Mouse (Mus musculus) heart, embryonic 15.5 days (tissue): ENCODE data around the gene Nup62. TPM values are rescaled to one million over a fixed set of nuclear protein-coding genes. Genes with fewer than 3 reads are reported as not detected.

ENCODE experiments used
- ATAC-seq: fragments of 200-750 bp; cut with Nextera tagmentation; replicated peaks from 2 replicates; pipeline ENCODE4 v1.8.0; 2017; ENCODE audit warnings: low read depth, moderate TSS enrichment; ENCODE audit not compliant: insufficient number of reproducible peaks, insufficient read depth, low FRiP score
- H3K27ac ChIP-seq: fragments of 300-500 bp; sonication (generic); 2 replicates; pipeline ENCODE4 v1.5.1; 2015; ENCODE audit warnings: mild to moderate bottlenecking, inconsistent platforms
- H3K27me3 ChIP-seq: fragments of 300-500 bp; sonication (generic); 2 replicates; pipeline ENCODE4 v1.6.1; 2015; ENCODE audit warnings: inconsistent platforms
- H3K36me3 ChIP-seq: fragments of 300-500 bp; sonication (generic); 2 replicates; pipeline ENCODE4 v1.6.1; 2015; ENCODE audit warnings: mild to moderate bottlenecking, inconsistent platforms
- H3K4me1 ChIP-seq: fragments of 300-500 bp; sonication (generic); replicated peaks from 2 replicates; pipeline ENCODE4 v1.6.1; 2015; ENCODE audit warnings: inconsistent platforms
- H3K4me2 ChIP-seq: fragments of 300-500 bp; sonication (generic); 2 replicates; pipeline ENCODE4 v1.6.1; 2015; ENCODE audit warnings: inconsistent platforms, mild to moderate bottlenecking, moderate library complexity
- H3K4me3 ChIP-seq: fragments of 300-500 bp; sonication (generic); 2 replicates; pipeline ENCODE4 v1.5.1; 2015; ENCODE audit warnings: mild to moderate bottlenecking, inconsistent platforms
- H3K9ac ChIP-seq: fragments of 300-500 bp; sonication (generic); 2 replicates; pipeline ENCODE4 v1.6.1; 2015; ENCODE audit warnings: mild to moderate bottlenecking, inconsistent platforms
- H3K9me3 ChIP-seq: fragments of 300-500 bp; sonication (generic); replicated peaks from 2 replicates; pipeline ENCODE4 v1.6.1; 2016; ENCODE audit warnings: inconsistent platforms
- WGBS: fragments of 180-500 bp; shearing (Covaris S2); methylation state at CpG from one replicate; pipeline ENCODE4 v1.1.7; 2015; ENCODE audit warnings: mixed read lengths; 5-methylcytosine and 5-hydroxymethylcytosine counted together
- polyA plus RNA-seq: library from polyadenylated mRNA; unstranded; fragments of >200 nt; fragmentation: Nextera tagmentation; extraction: Ambion mirVana; gene quantifications from 2 replicates; pipeline ENCODE4 v1.2.1, GENCODE M21; 2015

Gene Nup62
- polyA plus RNA-seq, 1 experiment from 2014 or later = 57.2 TPM

GRCm38 (mm10) chr7:44810365-44810764 is 5.5 kb upstream of the Nup62 start:
- Histone ChIP-seq H3K9me3 (no peaks in the 10 kb centered on the region), H3K9ac (no peak overlapping the region), H3K4me2 (no peak overlapping the region), H3K36me3 (peaks cover 5% of the 10 kb centered on the region; the same call in 1 of the 2 replicates), H3K27ac (no peak overlapping the region), H3K4me3 (no peak overlapping the region), H3K27me3 (no peaks in the 10 kb centered on the region), H3K4me1 (peaks cover 8% of the 10 kb centered on the region)
- WGBS = 81% methylated on average over 4 of the region's 4 CpGs
- ATAC-seq = no peak

GRCm38 (mm10) chr7:44810819-44811557 is 4.9 kb upstream of the Nup62 start:
- Histone ChIP-seq H3K9ac (no peak overlapping the region), H3K9me3 (no peaks in the 10 kb centered on the region), H3K27ac (no peak overlapping the region), H3K4me1 (peaks cover 8% of the 10 kb centered on the region), H3K27me3 (no peaks in the 10 kb centered on the region), H3K36me3 (peaks cover 5% of the 10 kb centered on the region; the same call in 1 of the 2 replicates), H3K4me3 (no peak overlapping the region), H3K4me2 (no peak overlapping the region)
- ATAC-seq = no peak
- 83% methylated on average over 7 of the region's 7 CpGs for WGBS

- no peak for ATAC-seq
- Histone ChIP-seq H3K4me3 (no peak overlapping the region), H3K27me3 (no peaks in the 10 kb centered on the region), H3K36me3 (peaks cover 5% of the 10 kb centered on the region; the same call in 1 of the 2 replicates), H3K4me2 (no peak overlapping the region), H3K4me1 (peaks cover 13% of the 10 kb centered on the region), H3K27ac (no peak overlapping the region), H3K9me3 (no peaks in the 10 kb centered on the region), H3K9ac (no peak overlapping the region)
- WGBS = 85% methylated on average over 20 of the region's 20 CpGs
Observed at GRCm38 (mm10) chr7:44812651-44813325, 3.1 kb upstream of the Nup62 start.

- H3K4me1 ChIP-seq = peaks cover 25% of the 10 kb centered on the region
- 81% methylated on average over 3 of the region's 3 CpGs for WGBS
- H3K4me2 ChIP-seq = no peak overlapping the region
- no peaks in the 10 kb centered on the region for H3K9me3 ChIP-seq
- H3K27me3 ChIP-seq = no peaks in the 10 kb centered on the region
- ATAC-seq = no peak
- H3K9ac ChIP-seq = no peak overlapping the region
- peaks cover 5% of the 10 kb centered on the region; the same call in 1 of the 2 replicates for H3K36me3 ChIP-seq
- no peak overlapping the region for H3K4me3 ChIP-seq
- no peak overlapping the region for H3K27ac ChIP-seq
Observed at GRCm38 (mm10) chr7:44813985-44814384, 1.9 kb upstream of the Nup62 start.

GRCm38 (mm10) chr7:44814423-44814822 is 1.5 kb upstream of the Nup62 start:
- 91% methylated on average over 4 of the region's 4 CpGs for WGBS
- no peak overlapping the region for H3K4me2 ChIP-seq
- no peaks in the 10 kb centered on the region for H3K27me3 ChIP-seq
- no peak overlapping the region for H3K4me3 ChIP-seq
- no peak overlapping the region for H3K27ac ChIP-seq
- peaks cover 30% of the 10 kb centered on the region for H3K4me1 ChIP-seq
- no peak for ATAC-seq
- no peaks in the 10 kb centered on the region for H3K9me3 ChIP-seq
- peaks cover 5% of the 10 kb centered on the region; the same call in 1 of the 2 replicates for H3K36me3 ChIP-seq
- no peak overlapping the region for H3K9ac ChIP-seq

- H3K4me3 ChIP-seq = peak overlapping the region; percentile 91
- no peaks in the 10 kb centered on the region for H3K27me3 ChIP-seq
- peaks cover 5% of the 10 kb centered on the region; the same call in 1 of the 2 replicates for H3K36me3 ChIP-seq
- WGBS = 25% methylated on average over 13 of the region's 14 CpGs
- H3K27ac ChIP-seq = peak overlapping the region; percentile 98
- ATAC-seq = no peak
- H3K4me1 ChIP-seq = peaks cover 36% of the 10 kb centered on the region
- no peaks in the 10 kb centered on the region for H3K9me3 ChIP-seq
- peak overlapping the region; percentile 95 for H3K9ac ChIP-seq
- peak overlapping the region; percentile 66 for H3K4me2 ChIP-seq
Observed at GRCm38 (mm10) chr7:44814952-44815553, 835 bp upstream of the Nup62 start.

GRCm38 (mm10) chr7:44816470-44817021 is 658 bp downstream of the Nup62 start, which contains the start of gene Atf5:
Gene Atf5, minus strand, starts transcription at chr7:44816658.
- peak within 1 kb of the TSS; percentile 98 for H3K27ac ChIP-seq
- H3K36me3 ChIP-seq = peaks cover 4% of the 10 kb centered on the region; the same call in 1 of the 2 replicates
- H3K9ac ChIP-seq = peak within 1 kb of the TSS; percentile 95
- H3K4me3 ChIP-seq = peak within 1 kb of the TSS; percentile 91
- H3K4me1 ChIP-seq = peaks cover 48% of the 10 kb centered on the region
- under 1% methylated on average over 55 of the region's 57 CpGs for WGBS
- ATAC-seq = peak; percentile 19
- H3K4me2 ChIP-seq = peak within 1 kb of the TSS; percentile 66
- H3K9me3 ChIP-seq = no peaks in the 10 kb centered on the region
- H3K27me3 ChIP-seq = no peaks in the 10 kb centered on the region

GRCm38 (mm10) chr7:44817441-44817840 is 1.6 kb downstream of the Nup62 start:
- 14% methylated on average over 3 of the region's 3 CpGs for WGBS

GRCm38 (mm10) chr7:44818164-44818563 is 2.3 kb downstream of the Nup62 start:
- Histone ChIP-seq H3K9me3 (no peaks in the 10 kb centered on the region), H3K9ac (peak overlapping the region; percentile 95; the same call in 1 of the 2 replicates), H3K27me3 (no peaks in the 10 kb centered on the region), H3K36me3 (no peaks in the 10 kb centered on the region), H3K4me2 (peak overlapping the region; percentile 66), H3K4me3 (peak overlapping the region; percentile 91), H3K27ac (peak overlapping the region; percentile 98), H3K4me1 (peaks cover 56% of the 10 kb centered on the region)
- 6% methylated on average over 2 of the region's 2 CpGs for whole genome bisulfite sequencing
- no peak for ATAC-seq

More at GRCm38 (mm10) chr7:44817441-44817840, 1.6 kb downstream of the Nup62 start:
- ATAC-seq = no peak
- Histone ChIP-seq H3K4me1 (peaks cover 51% of the 10 kb centered on the region), H3K9ac (peak overlapping the region; percentile 95), H3K9me3 (no peaks in the 10 kb centered on the region), H3K27ac (peak overlapping the region; percentile 98), H3K4me3 (peak overlapping the region; percentile 91), H3K27me3 (no peaks in the 10 kb centered on the region), H3K4me2 (peak overlapping the region; percentile 66), H3K36me3 (no peaks in the 10 kb centered on the region)

- H3K4me1 ChIP-seq = peaks cover 63% of the 10 kb centered on the region
- peak overlapping the region; percentile 38 for H3K9ac ChIP-seq
- WGBS = 32% methylated on average over 6 of the region's 6 CpGs
- H3K27ac ChIP-seq = peak overlapping the region; percentile 37
- peak overlapping the region; percentile 66 for H3K4me2 ChIP-seq
- H3K9me3 ChIP-seq = no peaks in the 10 kb centered on the region
- no peak for ATAC-seq
- no peaks in the 10 kb centered on the region for H3K27me3 ChIP-seq
- peak overlapping the region; percentile 91 for H3K4me3 ChIP-seq
- no peaks in the 10 kb centered on the region for H3K36me3 ChIP-seq
Observed at GRCm38 (mm10) chr7:44818751-44819235, 2.9 kb downstream of the Nup62 start.

GRCm38 (mm10) chr7:44819391-44819790 is 3.5 kb downstream of the Nup62 start:
- WGBS = 92% methylated on average over 2 of the region's 2 CpGs
- Histone ChIP-seq H3K9ac (peak overlapping the region; percentile 38; the same call in 1 of the 2 replicates), H3K27me3 (no peaks in the 10 kb centered on the region), H3K27ac (0 out of 2 replicates have a peak overlapping the region, but pooled peaks have one; percentile 20), H3K36me3 (no peaks in the 10 kb centered on the region), H3K4me3 (0 out of 2 replicates have a peak overlapping the region, but pooled peaks have one; percentile 91), H3K4me2 (peak overlapping the region; percentile 66), H3K9me3 (no peaks in the 10 kb centered on the region), H3K4me1 (peaks cover 69% of the 10 kb centered on the region)
- no peak for ATAC-seq
